Mouse (Mus musculus) heart, embryonic 12.5 days (tissue): ENCODE measurements around the gene Smim5. TPM values are rescaled to one million over a fixed set of nuclear protein-coding genes. Genes with fewer than 3 reads are reported as not detected.

ENCODE experiments used
- ATAC-seq: fragments of 200-750 bp; cut with Nextera tagmentation; 2 replicates; pipeline ENCODE4 v1.8.0; 2017; ENCODE audit warnings: moderate TSS enrichment, moderate library complexity; ENCODE audit not compliant: insufficient number of reproducible peaks, low FRiP score
- H3K27ac ChIP-seq: fragments of 300-500 bp; sonication (generic); 2 replicates; pipeline ENCODE4 v1.5.1; 2016; ENCODE audit warnings: mild to moderate bottlenecking, moderate library complexity; ENCODE audit not compliant: poor library complexity, severe bottlenecking
- H3K27me3 ChIP-seq: fragments of 300-500 bp; sonication (generic); replicated peaks from 2 replicates; pipeline ENCODE4 v1.6.1; 2016; ENCODE audit warnings: mild to moderate bottlenecking, moderate library complexity
- H3K36me3 ChIP-seq: fragments of 300-500 bp; sonication (generic); 2 replicates; pipeline ENCODE4 v1.6.1; 2016; ENCODE audit warnings: mild to moderate bottlenecking, moderate library complexity
- H3K4me1 ChIP-seq: fragments of 300-500 bp; sonication (generic); replicated peaks from 2 replicates; pipeline ENCODE4 v1.6.1; 2016; ENCODE audit warnings: mild to moderate bottlenecking
- H3K4me2 ChIP-seq: fragments of 300-500 bp; sonication (generic); 2 replicates; pipeline ENCODE4 v1.6.1; 2016; ENCODE audit warnings: mild to moderate bottlenecking, moderate library complexity
- H3K4me3 ChIP-seq: fragments of 300-500 bp; sonication (generic); 2 replicates; pipeline ENCODE4 v1.5.1; 2016; ENCODE audit warnings: mild to moderate bottlenecking
- H3K9ac ChIP-seq: fragments of 300-500 bp; sonication (generic); 2 replicates; pipeline ENCODE4 v1.6.1; 2016; ENCODE audit warnings: mild to moderate bottlenecking, moderate library complexity
- H3K9me3 ChIP-seq: fragments of 300-500 bp; sonication (generic); replicated peaks from 2 replicates; pipeline ENCODE4 v1.6.1; 2016; ENCODE audit warnings: mild to moderate bottlenecking, moderate library complexity
- WGBS: fragments of 180-500 bp; shearing (Covaris S2); methylation state at CpG from one replicate; pipeline ENCODE4 v1.1.7; 2016; 5-methylcytosine and 5-hydroxymethylcytosine counted together
- polyA plus RNA-seq: library from polyadenylated mRNA; unstranded; fragments of >200 nt; fragmentation: Nextera tagmentation; extraction: Ambion mirVana; gene quantifications from 2 replicates; pipeline ENCODE4 v1.2.1, GENCODE M21; 2016

The Smim5 gene
- polyA plus RNA-seq, 1 experiment from 2014 or later: 16.6 TPM

DNA sequence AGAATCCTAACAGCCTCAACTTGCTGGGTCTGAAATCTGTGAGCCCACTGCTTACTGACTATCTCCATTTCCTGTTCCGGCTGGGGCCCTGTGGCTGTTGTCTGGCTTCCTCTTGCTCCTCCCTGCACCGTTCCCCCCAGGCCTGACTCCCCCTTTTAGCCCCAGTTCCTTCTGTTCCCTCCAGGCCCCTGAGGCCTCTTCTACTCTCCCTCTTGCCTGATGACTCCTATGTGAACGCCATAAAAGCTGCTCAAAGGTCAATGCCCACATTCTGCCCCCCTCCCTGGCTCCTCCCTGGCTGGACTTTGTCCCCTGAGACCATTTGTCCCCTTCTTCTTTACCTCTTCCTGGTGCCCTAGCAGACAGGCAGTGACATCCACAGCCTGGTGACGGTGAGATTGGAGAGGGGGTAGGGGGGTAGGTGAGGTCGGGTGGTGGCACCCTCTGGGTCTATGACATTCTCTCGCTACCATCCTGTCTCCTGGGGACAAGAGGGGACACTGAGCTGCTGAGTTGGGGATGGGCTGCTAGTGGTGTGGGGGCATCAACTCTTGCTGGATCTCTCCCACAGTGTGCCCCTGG is 22.5 kb upstream of the Smim5 start:
- 56% methylated on average over 6 of the region's 6 CpGs for WGBS
- Histone ChIP-seq H3K9ac (no peak overlapping the region; the same call in 1 of the 2 replicates), H3K4me2 (no peak overlapping the region), H3K36me3 (no peaks in the 10 kb centered on the region), H3K4me1 (peaks cover 12% of the 10 kb centered on the region), H3K9me3 (no peaks in the 10 kb centered on the region), H3K4me3 (no peak overlapping the region), H3K27me3 (peaks cover 28% of the 10 kb centered on the region), H3K27ac (no peak overlapping the region)
- no peak for ATAC-seq

GRCm38 (mm10) chr11:115878071-115878470 is 21.7 kb upstream of the Smim5 start:
- Histone ChIP-seq H3K27me3 (peaks cover 36% of the 10 kb centered on the region), H3K9me3 (no peaks in the 10 kb centered on the region), H3K9ac (no peak overlapping the region), H3K4me1 (peaks cover 7% of the 10 kb centered on the region), H3K4me2 (no peak overlapping the region), H3K36me3 (no peaks in the 10 kb centered on the region), H3K4me3 (no peak overlapping the region), H3K27ac (no peak overlapping the region)
- 79% methylated on average over 8 of the region's 8 CpGs for WGBS
- no peak for ATAC-seq

GRCm38 (mm10) chr11:115881002-115881401 is 18.8 kb upstream of the Smim5 start:
- Histone ChIP-seq H3K36me3 (no peaks in the 10 kb centered on the region), H3K9me3 (no peaks in the 10 kb centered on the region), H3K27ac (no peak overlapping the region), H3K4me3 (no peak overlapping the region), H3K4me2 (no peak overlapping the region), H3K4me1 (peaks cover 7% of the 10 kb centered on the region), H3K27me3 (peaks cover 50% of the 10 kb centered on the region), H3K9ac (no peak overlapping the region)
- WGBS: 25% methylated on average over 5 of the region's 5 CpGs
- no peak for ATAC-seq

DNA sequence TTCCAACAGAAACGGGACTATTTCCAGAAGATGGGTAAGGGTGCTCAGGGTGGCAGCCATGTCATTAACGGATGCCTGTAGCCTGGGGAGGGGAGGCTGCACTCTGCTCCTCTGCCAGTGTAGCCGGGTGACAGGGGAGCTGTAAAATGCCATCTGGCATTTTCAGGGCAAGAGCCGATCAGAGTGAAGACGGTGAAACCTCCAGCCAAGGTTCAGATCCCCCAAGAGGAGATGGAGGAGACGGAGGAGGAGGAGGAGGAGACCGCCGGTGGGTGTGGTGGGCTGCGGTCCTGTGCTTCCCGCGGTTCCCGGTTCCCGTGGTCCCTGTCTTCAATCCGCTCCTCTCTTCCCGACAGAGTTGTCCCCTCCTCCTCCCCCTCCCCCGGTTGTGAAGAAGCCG is 16.5 kb upstream of the Smim5 start:
- Histone ChIP-seq H3K36me3 (no peaks in the 10 kb centered on the region), H3K27ac (no peak overlapping the region), H3K4me2 (no peak overlapping the region), H3K4me1 (no peaks in the 10 kb centered on the region), H3K4me3 (no peak overlapping the region), H3K27me3 (peaks cover 39% of the 10 kb centered on the region), H3K9ac (no peak overlapping the region), H3K9me3 (no peaks in the 10 kb centered on the region)
- 25% methylated on average over 16 of the region's 17 CpGs for WGBS
- no peak for ATAC-seq

DNA sequence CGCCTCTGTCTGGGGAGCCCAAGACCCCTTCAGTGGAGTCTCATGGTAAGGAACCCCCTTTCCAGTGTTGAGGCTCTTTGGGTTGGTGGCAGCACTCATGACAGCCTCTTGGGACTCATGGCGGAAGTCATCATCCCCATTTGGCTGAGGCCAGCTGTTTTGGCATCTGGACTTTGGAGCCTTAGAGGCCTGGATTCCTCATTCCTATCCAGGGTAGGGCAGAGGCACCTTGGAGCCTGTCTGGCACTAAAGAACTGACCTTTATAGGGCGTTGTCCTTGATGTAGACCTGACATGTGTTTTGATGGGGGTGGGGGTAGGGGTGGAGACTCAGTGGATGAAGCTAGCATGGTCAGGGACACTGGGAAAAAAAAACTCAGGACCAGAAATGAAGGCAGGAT is 15.4 kb upstream of the Smim5 start:
- Histone ChIP-seq H3K4me3 (no peak overlapping the region), H3K36me3 (no peaks in the 10 kb centered on the region), H3K4me2 (no peak overlapping the region), H3K9ac (no peak overlapping the region), H3K9me3 (no peaks in the 10 kb centered on the region), H3K4me1 (no peaks in the 10 kb centered on the region), H3K27me3 (peaks cover 39% of the 10 kb centered on the region), H3K27ac (no peak overlapping the region)
- WGBS: 83% methylated on average over 3 of the region's 3 CpGs
- no peak for ATAC-seq

GRCm38 (mm10) chr11:115885281-115885680 is 14.5 kb upstream of the Smim5 start:
- Histone ChIP-seq H3K36me3 (no peaks in the 10 kb centered on the region), H3K4me3 (no peak overlapping the region), H3K4me2 (no peak overlapping the region), H3K27ac (no peak overlapping the region), H3K9me3 (no peaks in the 10 kb centered on the region), H3K27me3 (peaks cover 30% of the 10 kb centered on the region), H3K9ac (no peak overlapping the region), H3K4me1 (no peaks in the 10 kb centered on the region)
- ATAC-seq: no peak
- WGBS: 75% methylated on average over 11 of the region's 11 CpGs

DNA sequence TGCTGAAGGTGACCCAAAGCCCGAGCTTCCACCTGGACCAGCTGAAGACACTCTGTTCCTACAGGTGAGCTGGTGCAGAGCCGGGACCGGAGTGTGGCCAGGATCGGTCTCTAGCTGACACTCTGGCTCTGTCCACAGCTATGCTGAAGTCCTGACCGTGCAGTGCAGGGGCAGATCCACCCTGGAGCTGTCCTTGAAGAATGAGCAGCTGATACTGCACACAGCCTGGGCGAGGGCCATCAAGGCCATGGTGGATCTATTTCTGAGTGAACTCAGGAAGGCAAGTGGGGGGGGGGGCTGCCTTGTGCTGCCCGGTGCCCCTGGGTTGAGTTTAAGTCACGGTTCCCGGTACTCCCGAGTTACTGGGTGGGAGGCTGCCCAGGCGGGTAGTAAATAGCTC is 13.3 kb upstream of the Smim5 start:
- 80% methylated on average over 11 of the region's 11 CpGs for WGBS
- H3K4me1 ChIP-seq: no peaks in the 10 kb centered on the region
- no peaks in the 10 kb centered on the region for H3K36me3 ChIP-seq
- no peaks in the 10 kb centered on the region for H3K9me3 ChIP-seq
- no peak overlapping the region for H3K9ac ChIP-seq
- H3K27ac ChIP-seq: no peak overlapping the region
- no peak overlapping the region for H3K4me2 ChIP-seq
- peaks cover 29% of the 10 kb centered on the region for H3K27me3 ChIP-seq
- no peak overlapping the region for H3K4me3 ChIP-seq
- ATAC-seq: no peak

- Histone ChIP-seq H3K4me1 (peaks cover 5% of the 10 kb centered on the region; the same call in 1 of the 2 replicates), H3K9me3 (no peaks in the 10 kb centered on the region), H3K4me3 (no peak overlapping the region), H3K9ac (no peak overlapping the region; the same call in 1 of the 2 replicates), H3K27ac (no peak overlapping the region), H3K4me2 (no peak overlapping the region), H3K27me3 (peaks cover 15% of the 10 kb centered on the region), H3K36me3 (peaks cover 7% of the 10 kb centered on the region; the same call in 1 of the 2 replicates)
- WGBS: 85% methylated on average over 5 of the region's 5 CpGs
- ATAC-seq: no peak
Measured at GRCm38 (mm10) chr11:115888020-115888419, 11.7 kb upstream of the Smim5 start.

DNA sequence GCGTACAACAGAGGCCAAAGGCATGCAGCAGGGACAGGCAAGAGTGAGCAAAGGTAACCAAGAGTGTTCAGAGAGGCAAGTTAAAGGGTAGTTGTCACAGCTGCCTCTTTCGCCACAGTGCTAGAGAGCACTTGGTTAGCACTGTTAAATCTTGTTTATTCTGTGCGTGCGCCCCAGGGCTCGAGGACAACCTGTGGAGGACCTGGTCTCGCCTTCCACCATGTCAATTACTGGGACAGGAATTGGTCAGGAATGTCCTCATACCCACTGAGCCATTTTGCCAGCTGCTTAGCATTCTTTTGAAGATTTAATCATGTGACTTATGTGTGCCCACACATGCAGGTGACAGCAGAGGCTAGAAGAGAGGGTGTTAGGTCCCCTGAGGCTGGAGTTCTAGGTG is 10.6 kb upstream of the Smim5 start:
- no peak overlapping the region for H3K4me2 ChIP-seq
- H3K27ac ChIP-seq: no peak overlapping the region
- H3K4me3 ChIP-seq: no peak overlapping the region
- no peaks in the 10 kb centered on the region for H3K9me3 ChIP-seq
- 73% methylated on average over 6 of the region's 6 CpGs for WGBS
- H3K4me1 ChIP-seq: peaks cover 5% of the 10 kb centered on the region; the same call in 1 of the 2 replicates
- no peak overlapping the region for H3K9ac ChIP-seq
- no peak for ATAC-seq
- H3K27me3 ChIP-seq: peaks cover 3% of the 10 kb centered on the region
- H3K36me3 ChIP-seq: peaks cover 18% of the 10 kb centered on the region

DNA sequence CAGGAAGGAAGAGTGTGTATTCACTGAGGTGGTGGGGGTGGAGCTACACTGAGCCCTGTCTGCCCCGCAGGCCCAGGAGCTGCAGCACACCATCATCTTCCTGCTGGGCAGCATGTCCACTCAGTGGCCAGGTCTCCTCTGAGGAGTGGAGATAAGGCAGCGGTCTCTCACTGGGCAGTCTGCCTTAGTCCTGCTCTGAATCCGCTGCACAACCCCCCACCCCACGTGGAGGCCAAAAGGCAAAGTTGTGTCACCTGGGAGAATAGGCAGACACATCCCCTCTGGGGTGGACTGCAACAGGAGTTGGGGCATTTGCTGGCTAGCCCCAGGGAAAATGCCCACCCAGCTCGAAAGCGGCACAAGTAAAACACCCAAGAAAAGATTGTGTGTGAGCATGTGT is 7.6 kb upstream of the Smim5 start:
- ATAC-seq: no peak
- H3K27me3 ChIP-seq: no peaks in the 10 kb centered on the region
- H3K9ac ChIP-seq: no peak overlapping the region
- peaks cover 39% of the 10 kb centered on the region for H3K36me3 ChIP-seq
- H3K27ac ChIP-seq: no peak overlapping the region
- 48% methylated on average over 6 of the region's 6 CpGs for WGBS
- peaks cover 5% of the 10 kb centered on the region; the same call in 1 of the 2 replicates for H3K4me1 ChIP-seq
- H3K9me3 ChIP-seq: no peaks in the 10 kb centered on the region
- H3K4me2 ChIP-seq: no peak overlapping the region
- no peak overlapping the region for H3K4me3 ChIP-seq

- no peak overlapping the region for H3K4me2 ChIP-seq
- no peak overlapping the region for H3K9ac ChIP-seq
- H3K27me3 ChIP-seq: no peaks in the 10 kb centered on the region
- H3K36me3 ChIP-seq: peaks cover 42% of the 10 kb centered on the region
- H3K9me3 ChIP-seq: no peaks in the 10 kb centered on the region
- peaks cover 5% of the 10 kb centered on the region; the same call in 1 of the 2 replicates for H3K4me1 ChIP-seq
- 89% methylated on average over 9 of the region's 9 CpGs for WGBS
- H3K27ac ChIP-seq: no peak overlapping the region
- no peak overlapping the region for H3K4me3 ChIP-seq
- no peak for ATAC-seq
Measured at GRCm38 (mm10) chr11:115893071-115893470, 6.7 kb upstream of the Smim5 start.
